Mouse (Mus musculus) C2C12 (cell line): ENCODE results near the gene Ssh2. TPM values are rescaled to one million over a fixed set of nuclear protein-coding genes. Genes with fewer than 3 reads are reported as not detected.

ENCODE experiments used
- H3K27me3 ChIP-seq: one replicate; pipeline ENCODE4 v1.6.1; 2011; ENCODE audit not compliant: control insufficient read depth, insufficient read depth, insufficient read length
- H3K36me3 ChIP-seq: one replicate; pipeline ENCODE4 v1.6.1; 2011; ENCODE audit not compliant: control insufficient read depth, insufficient read depth
- H3K4me3 ChIP-seq: one replicate; pipeline ENCODE4 v1.5.1; 2011; ENCODE audit warnings: mild to moderate bottlenecking, control low read depth; ENCODE audit not compliant: poor library complexity, insufficient read depth, severe bottlenecking
- H3K79me2 ChIP-seq: one replicate; pipeline ENCODE4 v1.6.1; 2011; ENCODE audit not compliant: control insufficient read depth, insufficient read depth
- H3K79me3 ChIP-seq: one replicate; pipeline ENCODE4 v1.6.1; 2011; ENCODE audit warnings: low read depth, control low read depth
- H3ac ChIP-seq: one replicate; pipeline ENCODE3; 2011; ENCODE audit warnings: low read depth; ENCODE audit not compliant: control insufficient read depth, insufficient read length
- CEBPB ChIP-seq: IDR thresholded peaks from one replicate; pipeline ENCODE4 v1.6.1; 2011; ENCODE audit warnings: low read depth, mild to moderate bottlenecking, control low read depth, moderate library complexity
- CTCF ChIP-seq: IDR thresholded peaks from one replicate; pipeline ENCODE4 v1.5.1; 2011; ENCODE audit not compliant: control insufficient read depth, insufficient read depth, insufficient read length
- FOSL1 ChIP-seq: IDR thresholded peaks from one replicate; pipeline ENCODE4 v1.8.0; 2011; ENCODE audit warnings: mild to moderate bottlenecking, low read length; ENCODE audit not compliant: poor library complexity, insufficient read depth, severe bottlenecking
- MAX ChIP-seq: IDR thresholded peaks from one replicate; pipeline ENCODE4 v1.6.1; 2011; ENCODE audit warnings: mild to moderate bottlenecking, control low read depth
- MYOD1 ChIP-seq: IDR thresholded peaks from one replicate; pipeline ENCODE4 v1.6.1; 2011; ENCODE audit warnings: low read depth; ENCODE audit not compliant: control insufficient read depth, insufficient read length
- MYOG ChIP-seq: IDR thresholded peaks from one replicate; pipeline ENCODE4 v1.6.1; 2011; ENCODE audit not compliant: control insufficient read depth, insufficient read length; ENCODE audit errors: extremely low read depth
- USF1 ChIP-seq: IDR thresholded peaks from one replicate; pipeline ENCODE4 v1.6.1; 2011; ENCODE audit warnings: low read depth, mild to moderate bottlenecking, control low read depth, moderate library complexity
- polyA plus RNA-seq: library from polyadenylated mRNA; unstranded; fragments of >200 nt; fragmentation: generic; extraction: Trizol; gene quantifications from one replicate; pipeline ENCODE4 v1.2.1, GENCODE M21; 2012; ENCODE audit warnings: missing spikeins

Ssh2 gene
- polyA plus RNA-seq, 1 experiment, result 2.7 TPM

DNA sequence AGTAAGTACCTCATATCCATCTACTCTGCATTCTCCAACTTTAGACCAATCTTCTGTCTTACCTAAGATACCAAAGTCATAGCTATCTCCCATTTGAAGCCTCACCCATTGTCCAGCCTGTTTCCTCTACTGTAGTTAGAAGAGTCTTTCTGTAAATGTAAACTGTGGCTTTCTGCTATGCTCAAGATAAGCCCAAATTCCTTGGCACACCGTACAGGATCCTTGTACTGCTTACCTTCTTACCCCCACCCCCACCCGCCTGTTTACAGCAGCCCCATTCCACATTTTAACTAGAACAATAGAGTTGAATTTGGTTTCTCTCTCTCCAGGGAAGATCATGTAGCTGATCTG lies 153.7 kb downstream of the Ssh2 start:
- Histone ChIP-seq H3K27me3 (no peaks in the 10 kb centered on the region), H3K36me3 (no peaks in the 10 kb centered on the region), H3ac (no peak overlapping the region), H3K4me3 (no peak overlapping the region), H3K79me3 (no peaks in the 10 kb centered on the region), H3K79me2 (no peaks in the 10 kb centered on the region)
- TF ChIP-seq MAX, result no peak
- no peak for TF ChIP-seq MYOG
- no peak for TF ChIP-seq CTCF
- TF ChIP-seq USF1, result no peak

GRCm38 (mm10) chr11:77371088-77371487 lies 155.0 kb downstream of the Ssh2 start:
- Histone ChIP-seq H3K36me3 (no peaks in the 10 kb centered on the region), H3K27me3 (no peaks in the 10 kb centered on the region), H3K4me3 (no peak overlapping the region), H3K79me3 (no peaks in the 10 kb centered on the region), H3K79me2 (no peaks in the 10 kb centered on the region), H3ac (no peak overlapping the region)
- TF ChIP-seq USF1 (no peak), MAX (no peak), MYOG (no peak), CEBPB (no peak), FOSL1 (no peak), MYOD1 (no peak), CTCF (no peak)

GRCm38 (mm10) chr11:77371696-77372095 lies 155.6 kb downstream of the Ssh2 start:
- Histone ChIP-seq H3K27me3 (no peaks in the 10 kb centered on the region), H3ac (no peak overlapping the region), H3K79me3 (no peaks in the 10 kb centered on the region), H3K36me3 (no peaks in the 10 kb centered on the region), H3K4me3 (no peak overlapping the region), H3K79me2 (no peaks in the 10 kb centered on the region)
- TF ChIP-seq CEBPB, result no peak
- no peak for TF ChIP-seq MYOG
- TF ChIP-seq USF1, result no peak
- TF ChIP-seq MAX, result no peak

DNA sequence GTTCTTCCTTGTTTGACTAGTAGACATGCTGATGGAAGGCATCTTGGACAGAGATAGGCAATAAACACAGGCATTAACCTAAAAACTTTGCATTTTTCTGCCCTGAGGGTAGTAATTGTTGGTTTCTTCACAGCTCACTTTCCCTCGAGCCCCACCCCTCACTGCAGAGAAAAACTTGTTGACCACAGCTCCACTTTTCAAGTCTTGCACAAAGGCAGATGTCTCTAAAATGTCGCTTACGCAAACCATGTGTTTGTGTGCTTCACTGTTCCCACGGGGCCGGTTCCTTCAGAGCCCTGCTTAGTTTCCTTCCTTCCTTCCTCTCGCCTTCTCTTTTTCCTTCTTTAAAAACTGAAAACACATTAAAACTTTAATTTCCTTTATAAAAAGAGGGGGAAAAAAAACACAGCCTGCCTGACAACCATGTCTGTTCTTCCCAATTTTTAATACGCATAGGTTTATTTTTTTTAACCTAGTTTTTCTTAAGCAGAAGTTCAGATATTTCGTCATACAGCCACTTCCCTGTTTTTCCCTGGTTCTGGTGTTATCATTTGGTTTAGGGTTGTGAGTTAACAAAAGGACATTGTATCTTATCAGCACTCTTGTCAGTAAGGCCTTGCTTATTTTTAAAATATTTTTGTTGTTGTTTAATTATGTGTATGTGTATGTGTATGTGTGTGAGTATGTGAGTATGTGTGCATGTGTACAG lies 156.3 kb downstream of the Ssh2 start:
- Histone ChIP-seq H3K36me3 (no peaks in the 10 kb centered on the region), H3K4me3 (no peak overlapping the region), H3K27me3 (no peaks in the 10 kb centered on the region), H3K79me2 (no peaks in the 10 kb centered on the region), H3ac (no peak overlapping the region), H3K79me3 (no peaks in the 10 kb centered on the region)
- TF ChIP-seq FOSL1 (no peak), USF1 (no peak), MYOG (no peak), CTCF (no peak), MAX (no peak), MYOD1 (no peak), CEBPB (no peak)

- no peaks in the 10 kb centered on the region for H3K27me3 ChIP-seq
- no peak overlapping the region for H3ac ChIP-seq
- H3K79me3 ChIP-seq, result no peaks in the 10 kb centered on the region
- H3K4me3 ChIP-seq, result no peak overlapping the region
- TF ChIP-seq MYOD1 (no peak), CTCF (no peak), FOSL1 (no peak), CEBPB (no peak), MYOG (no peak), USF1 (no peak), MAX (no peak)
- no peaks in the 10 kb centered on the region for H3K79me2 ChIP-seq
- no peaks in the 10 kb centered on the region for H3K36me3 ChIP-seq
Measured at GRCm38 (mm10) chr11:77378622-77379021, 162.5 kb downstream of the Ssh2 start.

DNA sequence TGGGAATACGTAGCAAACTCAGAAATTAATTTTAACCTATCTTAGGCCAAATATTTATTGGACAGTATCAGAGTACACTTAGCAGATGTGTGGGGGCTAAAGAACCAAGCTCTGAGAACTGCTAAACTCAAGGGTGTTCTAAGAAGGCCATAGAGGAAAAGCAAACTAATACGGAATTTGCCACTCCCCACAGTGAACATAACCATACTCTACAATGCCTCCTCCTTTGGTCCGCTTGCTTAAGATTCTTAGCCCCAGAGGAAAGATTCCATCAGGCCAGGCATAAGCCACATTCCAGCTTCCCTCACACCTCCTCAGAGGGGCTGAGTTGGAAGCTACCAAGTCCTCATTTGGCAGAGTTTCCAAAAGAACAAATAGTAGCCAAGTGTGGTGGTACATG lies 165.1 kb downstream of the Ssh2 start:
- H3K27me3 ChIP-seq, result no peaks in the 10 kb centered on the region
- H3K79me3 ChIP-seq, result no peaks in the 10 kb centered on the region
- H3ac ChIP-seq, result no peak overlapping the region
- H3K36me3 ChIP-seq, result no peaks in the 10 kb centered on the region
- no peaks in the 10 kb centered on the region for H3K79me2 ChIP-seq
- TF ChIP-seq MAX (no peak), MYOG (no peak), CEBPB (no peak), FOSL1 (no peak), CTCF (no peak), USF1 (no peak), MYOD1 (no peak)
- no peak overlapping the region for H3K4me3 ChIP-seq
